Mouse (Mus musculus): ENCODE measurements around the gene Olfr159. TPM values are rescaled to one million over a fixed set of nuclear protein-coding genes. Genes with fewer than 3 reads are reported as not detected.

Olfr159 gene
- total and polyA plus RNA-seq, 3 experiments: not detected

- no peak for TF ChIP-seq ELF1 (IDR thresholded peaks at IDR 0.05; ENCODE audit: low read depth, low read length)
- TF ChIP-seq MAX (IDR thresholded peaks at IDR 0.05; ENCODE audit: low read length): no peak
- no peak for TF ChIP-seq NELFE (IDR thresholded peaks at IDR 0.05; ENCODE audit: low read depth, low read length)
- no peak for TF ChIP-seq ZMIZ1 (IDR thresholded peaks at IDR 0.05; ENCODE audit: low read depth, low read length)
- TF ChIP-seq ZNF384 (IDR thresholded peaks at IDR 0.05; ENCODE audit: low read depth, low read length): no peak
These were observed 24.5 kb upstream of the Olfr159 start (continued) for GRCm38 (mm10) chr4:43795296-43795695.

GRCm38 (mm10) chr4:43772304-43772703, 1.5 kb upstream of the Olfr159 start:
- H3K27ac ChIP-seq (ENCODE audit: control insufficient read depth, low read depth, low read length): no peak overlapping the region
- H3K36me3 ChIP-seq (ENCODE audit: control insufficient read depth in 1 of 2, insufficient read depth in 2 of 2, low read length in 2 of 2): no peaks in the 10 kb centered on the region
- no peaks in the 10 kb centered on the region for H3K9me3 ChIP-seq (replicated peaks; ENCODE audit: insufficient read depth, low read length)
- no peak overlapping the region for H3K9ac ChIP-seq (ENCODE audit: control insufficient read depth, low read depth, low read length, poor library complexity, severe bottlenecking)
- no peaks in the 10 kb centered on the region for H3K4me1 ChIP-seq (ENCODE audit: control insufficient read depth in 1 of 2, insufficient read depth in 2 of 2, low read length in 2 of 2)
- TF ChIP-seq MAX (IDR thresholded peaks at IDR 0.05; ENCODE audit: low read length) (no peak), MXI1 (IDR thresholded peaks at IDR 0.05; ENCODE audit: low read depth, low read length) (no peak), ZNF384 (IDR thresholded peaks at IDR 0.05; ENCODE audit: low read depth, low read length) (no peak), MYB (IDR thresholded peaks at IDR 0.05; ENCODE audit: low read depth, low read length) (no peak), SIN3A (IDR thresholded peaks at IDR 0.05; ENCODE audit: low read length) (no peak), TAL1 (IDR thresholded peaks at IDR 0.05; ENCODE audit: low read length) (no peak), ZC3H11A (IDR thresholded peaks at IDR 0.05; ENCODE audit: low read depth, low read length) (no peak), UBTF (IDR thresholded peaks at IDR 0.05; ENCODE audit: borderline replicate concordance, insufficient read depth, low read depth, low read length) (no peak), JUND (IDR thresholded peaks at IDR 0.05; ENCODE audit: low read depth, low read length) (no peak), NELFE (IDR thresholded peaks at IDR 0.05; ENCODE audit: low read depth, low read length) (no peak), POLR2AphosphoS2 (IDR thresholded peaks at IDR 0.05; ENCODE audit: low read length) (no peak), ZKSCAN1 (IDR thresholded peaks at IDR 0.05; ENCODE audit: low read depth, low read length) (no peak), TCF12 (IDR thresholded peaks at IDR 0.05; ENCODE audit: low read depth, low read length) (no peak), EP300 (IDR thresholded peaks at IDR 0.05; ENCODE audit: low read depth in 1 of 2, low read length in 2 of 2) (no peak), ZMIZ1 (IDR thresholded peaks at IDR 0.05; ENCODE audit: low read depth, low read length) (no peak), USF2 (IDR thresholded peaks at IDR 0.05; ENCODE audit: borderline replicate concordance in 1 of 2, insufficient read depth in 1 of 2, low read depth in 1 of 2, low read length in 2 of 2) (no peak), MAZ (IDR thresholded peaks at IDR 0.05; ENCODE audit: low read depth, low read length) (no peak), RCOR1 (IDR thresholded peaks at IDR 0.05; ENCODE audit: low read depth, low read length) (no peak), MYC (IDR thresholded peaks at IDR 0.05; ENCODE audit: low read depth, low read length) (no peak), MEF2A (IDR thresholded peaks at IDR 0.05; ENCODE audit: extremely low read depth, insufficient replicate concordance, low read depth, low read length, poor library complexity, severe bottlenecking) (no peak)
- H3K27me3 ChIP-seq (ENCODE audit: control insufficient read depth in 1 of 2, insufficient read depth in 2 of 2, low read length in 2 of 2): peaks cover 5 to 9% of the 10 kb centered on the region in 2 experiments
- no peak for DNase-seq (ENCODE audit: low read depth, low spot score)
- no peak overlapping the region for H3K4me3 ChIP-seq (ENCODE audit: control insufficient read depth in 1 of 2, insufficient read depth in 1 of 2, low read depth in 2 of 2, low read length in 2 of 2)
- H3K79me2 ChIP-seq (ENCODE audit: control insufficient read depth, insufficient read depth, low read length, poor library complexity): no peaks in the 10 kb centered on the region

All from MEL (cell line).